Mouse (Mus musculus): ENCODE measurements at regions not wholly inside any gene's neighbourhood (a gene's known extent, or its start where the extent isn't known, plus 50 kb on each side); places are given as distances from the start of the nearest gene placed in this dataset.
A peak's percentile ranks its signal among the peaks of the same experiment; 100 is the strongest.

DNA sequence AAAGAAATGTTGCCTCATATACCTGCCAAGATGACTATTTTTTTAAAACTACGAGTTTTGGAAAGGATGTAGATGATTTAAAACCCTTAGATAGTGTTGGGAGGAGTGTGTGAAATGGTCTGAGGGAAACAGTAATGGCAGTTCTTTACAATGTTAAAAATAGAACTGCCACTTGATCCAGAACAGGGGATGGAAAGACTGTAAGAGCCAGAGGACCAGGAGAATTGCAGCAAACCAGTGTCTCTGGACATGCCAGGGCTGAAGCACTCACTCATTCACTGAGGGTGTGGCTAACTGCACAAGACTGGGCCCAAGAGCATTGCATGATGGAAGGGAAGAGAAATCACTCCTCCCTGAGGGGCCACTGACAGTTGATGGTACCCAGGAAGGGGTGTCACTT, 53.9 kb upstream of the Rasgef1b start:
- no peak for DNase-seq

DNA sequence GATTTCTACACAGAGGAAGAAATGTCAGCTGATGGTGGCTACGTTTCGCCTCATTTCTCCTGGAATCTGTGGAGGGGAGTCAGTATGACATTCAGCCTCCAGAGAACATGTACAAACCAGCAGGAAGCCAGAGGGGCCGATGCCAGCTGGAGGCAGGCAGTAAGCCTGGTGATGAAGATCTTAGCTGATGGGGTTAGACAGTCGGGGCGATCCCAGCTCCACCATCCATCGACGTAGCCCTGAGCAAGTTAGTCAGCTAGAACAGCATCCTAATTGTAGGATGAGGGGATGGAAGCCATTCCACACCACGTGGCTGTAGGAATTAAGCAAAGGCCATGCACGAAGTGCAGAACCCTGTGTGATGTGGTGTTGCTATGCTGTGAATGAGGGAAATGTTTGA, 57.0 kb upstream of the Rasgef1b start:
- DNase-seq, result no peak

DNA sequence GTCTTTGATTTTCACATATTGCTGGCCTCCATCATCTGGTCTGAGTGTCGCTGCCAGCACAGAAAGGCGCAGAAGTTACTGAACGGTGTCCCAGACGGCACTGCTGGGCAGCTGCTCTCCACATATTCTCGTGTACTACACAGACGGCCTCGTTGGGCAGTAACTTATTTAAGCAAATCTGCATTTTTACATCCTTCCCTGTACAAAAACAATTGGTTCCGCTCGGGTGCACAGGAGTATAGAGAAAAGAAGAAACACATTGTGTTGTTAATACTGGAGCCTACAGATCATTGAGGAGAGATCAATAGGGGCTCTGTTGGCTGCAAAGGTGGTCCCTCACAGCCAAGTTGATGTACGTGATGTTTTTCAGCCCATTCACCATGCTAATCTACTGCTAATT, 58.4 kb upstream of the Rasgef1b start:
- DNase-seq, result no peak

DNA sequence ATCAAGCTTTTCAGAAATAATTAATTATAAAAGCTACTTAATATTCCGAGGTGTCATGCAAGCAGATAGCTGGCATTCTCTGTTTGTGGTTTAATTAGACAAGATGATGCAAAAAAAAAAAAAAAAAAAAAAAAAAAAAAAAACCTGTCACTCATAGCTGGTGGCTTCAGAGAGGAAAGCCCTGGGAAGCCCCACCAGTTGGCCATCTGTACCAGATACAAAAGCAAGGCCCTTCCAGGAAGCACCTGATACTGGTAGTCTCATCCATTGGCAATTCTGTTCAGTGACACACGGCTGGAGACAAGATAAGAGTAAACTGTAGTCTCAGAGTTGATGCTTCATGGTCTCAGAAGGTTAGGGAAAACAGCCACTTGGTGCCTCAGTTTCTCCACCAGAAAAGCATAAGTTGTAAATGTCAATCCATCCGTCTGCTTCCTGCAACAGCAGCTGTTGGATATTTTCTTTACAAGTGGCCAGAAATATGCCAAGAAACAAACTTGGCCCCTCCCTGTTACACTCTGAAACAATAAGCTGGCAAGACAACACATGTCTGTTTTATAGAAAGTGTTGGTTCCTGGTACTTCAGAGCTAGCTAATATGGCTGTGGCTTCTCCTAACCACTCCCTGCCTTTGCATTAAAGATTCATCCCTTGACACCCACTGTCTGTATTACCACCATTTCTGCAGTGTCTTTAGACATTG, 59.0 kb upstream of the Rasgef1b start:
- DNase-seq, result no peak

DNA sequence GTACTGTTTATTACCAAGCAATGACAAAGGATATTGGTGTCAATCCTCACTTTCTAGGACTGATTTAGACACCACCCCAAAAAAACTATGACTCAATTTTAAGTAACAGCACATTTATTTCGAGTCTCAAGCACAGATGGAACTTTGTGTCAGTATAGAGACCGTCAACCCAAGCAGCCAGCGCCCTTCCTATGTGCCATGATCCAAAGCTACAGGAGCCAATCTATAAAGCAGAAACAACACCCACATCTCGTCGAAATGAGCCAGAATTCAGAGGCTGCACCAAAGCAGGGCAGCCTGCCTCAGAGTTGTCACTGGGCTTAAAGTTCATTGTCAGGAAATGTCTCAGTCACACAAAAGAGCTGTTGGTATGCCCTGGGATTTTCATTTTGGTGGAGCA, 61.9 kb upstream of the Rasgef1b start:
- no peak for DNase-seq

DNA sequence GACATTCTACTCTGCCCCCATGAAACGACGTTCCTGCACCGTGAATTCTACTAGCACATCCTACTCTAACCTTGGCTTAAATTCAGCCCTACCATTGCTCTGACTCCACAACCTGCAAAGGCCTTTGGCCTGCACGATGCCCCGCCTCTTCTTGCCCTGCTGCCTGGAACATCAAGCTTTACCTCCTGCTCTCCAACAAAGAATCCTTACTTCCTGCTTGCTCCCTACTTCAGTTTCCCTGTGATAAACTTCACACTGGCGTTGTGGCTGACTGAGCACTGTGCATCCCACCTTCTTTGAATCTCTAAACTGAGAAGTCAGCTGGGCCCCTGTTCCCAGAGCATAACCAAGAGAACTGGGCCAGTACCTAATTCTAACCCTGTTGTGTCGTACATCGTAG, 71.7 kb upstream of the Rasgef1b start:
- DNase-seq, result no peak

DNA sequence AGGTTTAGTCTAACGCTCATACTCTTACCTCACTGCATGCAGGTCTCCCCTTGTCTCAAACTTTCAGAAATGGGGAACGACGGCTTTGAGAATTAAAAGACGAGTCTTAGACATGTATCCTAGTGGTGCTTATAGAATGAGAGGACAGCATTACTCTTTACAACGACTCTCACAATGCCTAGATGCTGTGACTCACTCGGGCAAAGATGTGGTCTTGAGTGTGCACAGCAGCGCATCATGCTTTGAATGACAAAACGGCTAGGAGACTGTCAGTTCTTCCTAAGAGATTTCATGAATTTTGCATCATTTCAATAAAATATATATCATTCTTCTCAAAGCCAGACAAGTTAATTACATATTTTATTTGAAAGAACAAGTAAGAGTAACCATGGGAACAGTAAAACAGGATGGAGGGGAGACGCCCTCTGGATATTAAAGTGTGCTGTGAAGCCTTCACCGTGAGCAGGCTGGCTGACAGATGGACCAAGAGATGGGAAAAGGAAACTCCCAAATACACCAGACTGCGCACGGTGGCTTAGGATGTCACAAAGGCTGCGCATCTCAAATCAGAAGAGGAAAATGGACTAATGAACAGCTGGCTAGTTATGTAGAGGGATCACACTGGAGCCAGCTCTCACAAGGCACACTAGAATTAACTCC, 73.1 kb upstream of the Rasgef1b start:
- no peak for DNase-seq

DNA sequence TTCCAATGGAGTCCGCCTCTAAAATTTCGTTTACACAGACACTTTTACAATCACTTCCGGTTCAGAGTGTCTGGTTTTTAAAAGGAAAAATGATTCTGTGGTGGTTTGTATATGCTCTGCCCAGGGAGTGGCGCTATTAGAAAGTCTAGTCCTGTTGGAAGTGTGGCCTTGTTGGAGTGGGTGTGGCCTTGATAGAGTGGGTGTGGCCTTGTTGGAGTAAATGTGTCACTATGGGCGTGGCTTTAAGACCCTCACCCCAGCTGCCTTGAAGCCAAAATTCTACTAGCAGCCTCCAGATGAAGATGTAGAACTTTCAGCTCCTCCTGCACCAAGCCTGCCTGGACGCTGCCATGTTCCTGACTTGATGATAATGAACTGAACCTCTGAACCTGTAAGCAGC, 79.2 kb upstream of the Vamp9 start:
- DNase-seq, result no peak

DNA sequence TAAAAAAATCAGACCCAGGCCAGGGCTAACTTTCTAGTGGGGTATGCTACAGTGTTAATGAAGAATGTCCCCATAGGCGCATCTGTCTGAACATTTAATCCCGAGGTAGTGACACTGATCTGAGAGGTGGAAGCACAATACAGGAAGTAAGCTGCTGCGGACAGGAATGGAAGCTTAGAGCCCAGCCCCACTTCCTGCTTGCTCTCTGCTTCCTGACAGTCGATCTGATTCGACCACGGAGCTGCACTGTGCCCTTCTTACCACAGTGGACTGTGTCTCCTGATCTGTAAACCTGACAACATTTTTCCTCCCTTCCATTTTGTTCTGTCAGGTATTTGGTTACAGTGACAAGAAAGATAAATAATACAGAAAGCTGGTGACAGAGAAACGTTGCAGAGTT, 77.5 kb upstream of the Vamp9 start:
- peak; percentile 32 for DNase-seq

DNA sequence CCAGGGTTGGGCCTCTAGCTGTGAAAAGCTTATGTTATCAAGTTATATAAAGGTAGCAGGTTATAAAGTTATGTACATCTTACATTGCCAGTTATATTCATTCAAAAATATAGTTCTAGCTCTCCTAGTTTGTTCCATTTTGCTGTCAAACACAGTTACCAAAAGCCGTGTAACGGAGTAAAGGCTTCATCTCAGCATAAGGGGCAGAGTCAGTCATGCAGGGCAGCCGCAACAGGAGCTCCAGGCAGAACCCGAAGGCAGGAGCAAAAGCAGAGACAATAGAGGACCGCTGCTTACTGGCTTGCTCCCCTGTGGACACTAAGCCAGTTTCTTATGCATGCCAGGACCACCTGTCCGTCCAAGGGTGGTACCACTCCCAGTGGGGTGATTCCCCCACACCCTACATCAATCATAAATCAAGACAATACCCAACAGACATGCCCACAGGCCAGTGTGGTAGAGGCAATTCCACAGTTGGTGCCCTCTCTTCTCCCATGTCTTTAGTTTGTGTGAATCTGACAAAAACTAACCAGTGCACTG, 67.7 kb upstream of the Vamp9 start:
- no peak for DNase-seq

DNA sequence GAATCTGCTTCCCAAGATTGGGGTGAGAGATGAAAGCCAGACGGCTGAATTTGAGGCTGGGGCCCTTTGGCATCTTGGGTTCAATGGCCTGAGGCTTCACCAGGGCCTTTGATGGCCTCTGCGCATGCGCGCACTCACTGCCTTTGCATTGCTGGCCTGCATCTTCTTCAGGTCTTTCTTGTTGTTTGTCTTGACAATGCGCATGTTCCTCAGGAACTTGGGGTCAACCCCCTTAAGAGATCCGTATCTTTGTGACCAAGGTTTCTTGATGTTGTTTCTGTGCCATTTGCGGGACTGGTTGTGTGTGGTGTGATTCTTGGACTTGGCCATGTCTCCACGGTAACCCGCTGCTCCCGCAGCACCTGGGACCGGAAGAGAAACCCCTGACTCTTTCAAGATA, 66.4 kb upstream of the Vamp9 start:
- no peak for DNase-seq

DNA sequence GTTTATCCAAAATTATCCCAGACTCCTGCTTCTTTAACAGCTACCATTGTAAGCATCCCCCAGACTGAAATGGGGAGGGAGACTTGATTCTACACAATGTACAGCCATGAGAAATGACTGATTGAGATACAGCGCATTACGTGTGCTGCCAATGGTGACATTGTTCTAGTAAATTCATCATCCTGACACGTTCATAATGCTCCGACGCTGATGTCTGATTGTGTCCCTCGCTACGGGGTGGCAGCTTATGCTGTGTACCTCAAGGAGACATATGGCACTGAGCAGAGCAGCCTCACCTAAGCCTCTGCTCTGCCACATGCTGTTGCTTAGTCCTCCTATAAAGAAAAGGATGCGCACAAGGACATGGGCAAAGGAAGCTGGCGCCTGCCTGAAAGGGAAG, 65.2 kb upstream of the Vamp9 start:
- DNase-seq, result no peak

DNA sequence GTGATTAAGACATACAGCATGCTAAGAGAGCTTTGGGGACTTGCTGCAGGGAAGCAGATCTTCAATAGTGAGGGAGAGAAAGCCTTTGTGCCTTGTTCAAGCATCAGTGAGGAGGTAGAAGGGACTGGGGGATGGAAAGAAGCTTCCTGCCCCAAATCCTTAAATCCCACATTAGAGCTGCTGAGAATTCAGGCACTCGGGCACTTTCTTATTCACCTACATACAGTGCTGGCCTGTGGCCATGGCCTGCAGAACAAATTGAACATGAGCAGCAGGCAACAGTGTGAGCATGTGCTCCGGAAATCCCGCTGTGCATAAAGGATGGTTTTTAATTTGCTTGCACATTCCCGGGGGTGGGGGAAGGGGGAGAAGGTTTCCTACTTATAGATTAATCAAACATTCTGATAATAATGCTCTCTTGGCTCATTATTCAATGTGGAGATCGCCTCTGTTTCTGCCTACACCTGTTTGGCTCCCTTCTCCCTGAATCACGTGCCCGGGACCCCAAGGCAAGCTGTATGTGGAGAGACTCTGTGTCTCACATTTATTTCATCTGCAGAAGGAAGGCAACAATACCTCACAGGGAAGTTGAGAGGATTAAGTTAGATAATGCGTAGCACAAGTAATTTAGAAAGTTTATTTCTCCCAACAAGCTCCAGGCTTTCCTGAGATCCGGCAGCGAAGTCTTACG, 60.3 kb upstream of the Vamp9 start:
- no peak for DNase-seq

DNA sequence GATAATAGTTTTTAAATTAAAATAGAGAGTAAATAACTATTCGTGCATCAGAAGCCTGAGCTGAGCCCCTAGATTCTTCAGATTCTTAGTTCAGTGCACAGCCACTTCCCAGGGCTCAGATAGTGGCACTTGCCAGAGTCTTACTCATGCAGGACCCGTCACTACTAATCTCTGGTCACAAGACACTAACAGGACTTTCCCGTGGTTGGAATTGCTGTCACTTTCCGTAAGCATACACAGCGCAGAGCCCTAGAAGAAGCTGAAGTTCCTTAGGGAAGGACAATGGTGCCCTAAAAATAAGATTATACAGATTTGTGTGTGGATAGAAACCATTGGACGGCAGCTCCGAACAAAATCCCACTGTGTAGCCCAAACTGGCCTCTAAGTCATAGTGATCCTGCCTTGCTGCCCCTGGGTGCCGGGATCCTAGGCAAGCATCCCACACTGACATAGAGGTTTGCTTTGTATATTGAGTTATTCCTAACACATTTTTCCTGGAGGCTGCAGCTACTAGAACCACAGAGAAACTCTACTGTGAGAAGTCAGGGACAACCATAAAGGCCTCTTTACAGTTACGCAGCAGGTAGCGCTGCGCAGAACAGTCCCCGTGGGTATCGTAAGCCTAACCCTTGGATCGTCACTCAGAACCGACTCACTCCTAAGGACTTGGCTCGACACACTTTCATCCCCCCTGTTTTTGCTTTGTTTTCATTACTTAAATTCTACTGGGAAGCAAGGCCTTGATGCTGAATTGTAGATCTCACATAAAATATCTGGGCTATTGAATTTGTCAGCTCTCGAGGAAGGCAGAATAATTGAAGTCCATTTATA, 57.7 kb upstream of the Vamp9 start:
- DNase-seq, result no peak

DNA sequence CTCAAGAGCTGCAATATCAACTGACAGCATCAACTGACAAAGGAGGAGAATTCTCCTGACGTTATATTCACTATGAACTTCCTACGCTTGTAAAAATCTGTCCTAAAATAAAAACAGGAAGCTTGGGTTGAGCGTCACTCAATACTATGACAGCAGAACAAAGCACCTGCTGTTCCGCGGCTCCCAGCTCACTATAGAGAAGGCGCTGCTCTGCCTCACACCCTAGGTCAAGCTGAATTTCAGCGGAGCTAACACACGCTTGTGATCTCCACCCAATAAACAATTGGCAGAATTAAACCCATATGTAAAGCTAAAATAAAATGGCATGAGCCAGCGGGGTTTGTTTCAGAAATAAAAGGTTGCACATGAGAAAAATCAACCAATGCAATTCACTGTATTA, 57.1 kb upstream of the Vamp9 start:
- DNase-seq, result no peak

DNA sequence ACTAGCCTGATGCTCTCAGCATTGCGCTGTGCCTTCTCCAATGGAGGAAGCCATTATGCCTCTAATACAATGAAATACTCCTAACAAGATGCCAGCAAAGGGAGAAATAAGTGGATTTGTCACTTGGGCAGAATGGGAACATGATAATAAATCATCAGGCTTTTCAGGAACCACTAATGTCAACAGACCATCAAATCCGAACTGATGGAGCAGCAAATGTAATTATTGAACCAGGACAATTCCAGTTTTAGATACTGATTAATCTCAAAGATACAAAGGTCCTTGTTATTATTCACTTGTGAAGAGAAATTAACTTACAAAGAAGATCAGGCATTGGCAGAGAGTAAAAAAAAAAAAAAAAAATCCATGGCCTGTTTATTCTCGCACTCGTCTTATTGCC, 53.7 kb upstream of the Vamp9 start:
- no peak for DNase-seq
